Mouse (Mus musculus) ovary, adult 18-20 months (tissue): ENCODE data around the gene Gadd45gip1.

ENCODE experiments used
- DNase-seq: peaks from one replicate; pipeline ENCODE4 v3.0.0; 2022; ENCODE audit warnings: low spot score, mixed read lengths

The Gadd45gip1 gene

DNA sequence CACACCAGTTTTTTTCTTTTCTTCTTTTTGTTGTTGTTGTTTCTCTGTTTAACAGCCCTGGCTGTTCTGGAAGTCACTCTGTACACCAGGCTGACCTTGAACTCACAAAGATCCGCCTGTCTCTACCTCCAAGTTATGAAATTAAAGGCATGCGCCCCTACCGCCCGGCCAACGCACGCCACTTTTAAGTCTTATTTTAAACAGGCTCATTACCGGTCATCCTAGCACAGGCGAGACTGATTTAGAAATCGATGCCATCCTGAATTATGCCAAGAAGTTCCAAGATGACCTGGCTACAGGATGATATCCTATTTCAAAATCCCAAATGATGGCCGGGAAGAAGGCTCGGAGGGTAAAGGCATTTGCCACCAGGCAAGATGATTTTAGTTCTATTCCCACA, at the start of gene Gadd45gip1:
Gene Gadd45gip1, plus strand, starts transcription at position 33 of the 400 bp plus-strand sequence.
- DNase-seq, result no peak

DNA sequence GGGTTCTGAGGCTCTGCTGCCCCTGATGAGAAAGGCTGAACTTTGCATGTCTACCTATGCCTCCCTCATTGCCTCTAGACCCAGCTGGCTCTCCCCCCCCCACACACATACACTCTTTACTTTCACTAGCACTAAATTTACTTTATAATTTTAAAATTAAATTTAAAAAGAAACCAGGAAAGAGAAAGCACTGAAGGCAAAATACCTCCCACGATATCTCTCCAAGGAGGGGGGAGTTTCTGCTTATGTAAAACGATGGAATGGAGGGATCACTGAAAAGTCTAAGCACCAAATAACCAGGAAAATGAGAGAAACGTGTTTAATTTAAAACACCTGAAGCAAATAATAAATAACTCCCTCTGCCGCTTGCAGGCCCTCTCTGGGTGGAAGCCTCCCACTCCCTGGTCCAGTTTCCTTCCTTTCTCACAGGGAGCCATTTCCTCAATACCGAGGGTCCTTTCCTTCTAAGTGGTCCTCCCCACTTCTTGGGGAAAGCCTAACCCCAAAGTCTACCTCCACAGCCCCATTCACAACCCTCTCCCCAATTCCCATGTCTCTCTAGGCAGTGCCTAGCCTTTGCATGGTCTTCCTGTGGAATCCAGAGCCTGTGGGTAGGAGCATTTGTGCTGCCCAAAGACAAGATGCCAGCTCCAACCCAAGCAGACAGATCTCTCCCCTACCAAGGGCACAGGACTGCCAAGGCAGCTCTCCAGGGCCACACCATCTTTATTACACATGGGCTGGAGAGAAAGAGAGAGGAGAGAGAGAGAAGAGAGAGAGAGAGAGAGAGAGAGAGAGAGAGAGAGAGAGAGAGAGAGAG, 49.4 kb upstream of the Gadd45gip1 start:
- DNase-seq, result no peak

DNA sequence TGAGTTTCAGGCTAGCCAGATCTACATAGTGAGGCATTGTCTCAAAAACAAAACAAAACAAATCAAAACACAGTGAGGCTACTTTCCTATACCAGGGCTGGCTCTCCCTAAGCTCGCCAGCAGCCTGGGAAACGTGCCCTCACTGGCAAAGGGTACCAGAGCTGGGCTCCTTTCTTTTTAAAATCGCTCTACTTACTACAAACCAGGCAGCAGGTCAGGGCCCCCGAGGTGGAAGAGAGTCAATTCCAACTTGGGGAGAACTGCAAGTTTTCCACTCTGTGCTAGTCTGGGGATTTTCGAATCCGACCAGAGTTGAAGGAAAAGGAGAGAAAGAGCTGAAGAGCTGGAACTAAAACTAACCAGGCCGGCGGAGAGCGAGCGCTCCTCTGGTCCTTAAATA, 48.6 kb upstream of the Gadd45gip1 start:
- no peak for DNase-seq

GRCm38 (mm10) chr8:84783198-84783918, 48.0 kb upstream of the Gadd45gip1 start:
- DNase-seq, result no peak

DNA sequence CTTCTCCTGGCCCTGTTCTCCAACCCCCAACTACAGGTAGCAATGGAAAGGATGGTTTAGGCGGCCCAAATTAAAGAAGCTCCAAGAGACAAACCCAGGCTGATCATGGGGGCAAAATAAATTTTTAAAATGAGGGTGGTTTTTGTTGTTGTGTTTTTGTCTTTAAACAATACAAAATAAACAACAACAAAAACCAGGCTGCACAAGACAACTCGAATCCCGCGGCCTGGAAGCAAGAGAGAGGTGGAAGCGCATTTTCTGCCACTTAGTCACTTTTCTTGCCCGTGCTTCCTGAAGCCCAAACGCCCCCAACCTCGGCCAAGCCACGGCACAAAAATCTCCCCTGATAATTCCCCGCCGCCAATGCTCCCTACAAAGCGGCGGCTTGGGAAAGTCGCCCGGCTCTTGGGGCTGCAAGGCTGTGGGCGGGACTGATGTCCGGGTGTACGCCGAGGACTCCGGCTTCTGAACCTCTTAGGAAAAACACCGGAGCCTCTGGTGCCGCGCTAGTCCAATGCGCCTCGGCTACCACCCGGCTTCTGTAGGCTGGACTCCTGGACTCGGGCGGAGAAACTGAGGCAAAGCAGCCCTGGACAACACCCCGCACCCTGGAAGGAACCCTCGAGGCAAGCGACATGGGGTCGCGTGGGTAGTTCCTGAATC, 47.3 kb upstream of the Gadd45gip1 start:
- no peak for DNase-seq

DNA sequence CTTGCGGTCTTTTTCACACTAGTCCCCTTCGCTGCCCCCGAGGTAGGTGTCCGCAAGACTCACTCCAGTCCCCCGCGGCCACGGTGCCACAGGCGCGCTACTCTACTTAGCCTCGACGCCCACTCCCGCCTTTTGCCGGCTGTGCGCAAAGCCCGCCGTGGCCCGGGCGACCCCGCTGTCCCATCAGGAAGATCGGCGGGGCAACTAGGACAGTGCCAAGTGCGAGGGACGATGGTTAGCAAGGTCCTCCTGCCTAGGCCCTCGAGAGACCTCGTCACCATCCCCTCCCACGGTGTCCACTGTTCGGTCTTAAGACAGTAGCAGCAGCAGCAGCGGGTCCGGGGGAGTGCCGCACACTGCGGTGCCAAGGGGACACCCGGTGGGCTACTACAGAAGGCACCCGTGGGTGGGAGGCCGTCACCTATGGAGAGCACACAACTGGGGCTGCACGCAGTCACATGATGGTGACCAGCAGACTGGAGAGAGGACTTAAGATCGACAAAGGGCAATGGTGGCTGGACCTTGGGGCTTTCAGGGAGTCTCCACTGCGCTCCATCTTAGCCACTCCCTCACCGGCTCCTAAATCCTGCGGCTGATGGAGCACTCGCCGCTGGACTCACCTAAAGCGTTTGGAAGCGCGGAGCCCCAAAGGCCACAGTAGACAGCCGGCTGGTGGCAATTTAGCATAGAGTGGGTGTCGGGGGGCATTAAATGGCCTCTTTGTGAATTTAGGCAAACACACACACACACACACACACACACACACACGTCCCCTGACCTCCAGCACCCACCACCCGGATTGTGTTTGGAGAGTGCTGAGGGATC, 46.4 kb upstream of the Gadd45gip1 start:
- no peak for DNase-seq

DNA sequence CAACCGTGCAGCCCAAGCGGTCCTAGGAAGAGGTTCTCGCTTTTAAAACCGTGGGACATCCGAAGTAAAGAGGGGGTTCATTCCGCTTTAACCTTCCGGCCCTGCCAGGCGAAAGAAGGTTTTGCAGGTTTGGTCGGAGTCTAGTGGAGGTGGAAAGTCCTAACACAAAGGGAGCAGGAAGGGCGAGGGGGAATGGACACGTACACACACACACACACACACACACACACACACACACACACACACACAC, 45.9 kb upstream of the Gadd45gip1 start:
- no peak for DNase-seq

DNA sequence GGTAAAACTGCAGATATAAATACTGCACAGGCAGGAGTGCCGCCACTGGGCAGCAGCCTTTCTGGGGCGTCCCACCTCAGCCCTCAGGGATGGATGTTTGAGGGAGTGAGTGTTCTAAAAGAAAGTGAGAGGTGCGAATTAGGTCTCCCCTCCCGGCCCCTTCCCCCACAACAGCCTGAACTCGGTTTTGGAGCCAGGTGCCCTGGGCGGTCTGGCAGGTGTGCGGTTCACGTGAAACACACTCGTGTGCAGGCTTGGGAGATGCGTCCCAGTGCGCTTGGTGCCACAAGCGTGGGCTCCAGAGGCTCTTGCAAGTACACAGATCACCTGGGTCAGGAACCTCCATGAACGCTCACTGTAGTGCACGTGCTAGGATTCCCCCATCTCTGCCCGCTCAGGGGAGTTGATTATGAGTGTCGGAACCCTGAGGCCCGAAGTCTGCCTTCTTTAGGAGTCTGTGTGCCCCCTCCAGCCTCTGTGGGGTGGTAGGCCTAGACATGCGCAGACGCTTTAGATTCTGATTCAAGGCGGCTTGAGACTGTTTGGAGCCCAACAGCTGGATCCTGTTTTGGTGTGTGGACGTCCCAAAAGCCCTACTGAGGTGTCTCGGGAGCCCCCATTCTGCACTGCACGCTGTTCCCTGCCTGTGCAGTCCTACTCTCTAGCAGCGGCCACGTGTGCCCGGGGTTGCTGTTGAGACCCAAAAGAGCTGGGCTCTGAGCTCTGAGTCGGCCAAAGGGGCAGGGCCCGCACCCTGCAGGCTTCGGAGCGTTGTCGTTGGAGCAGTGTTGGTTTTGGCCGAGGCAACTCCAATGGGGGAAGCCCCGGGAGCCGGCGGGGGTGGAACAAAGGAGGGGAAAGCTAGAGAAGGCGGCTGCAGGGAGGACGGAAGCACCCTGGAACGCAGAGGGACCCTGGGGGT, 45.3 kb upstream of the Gadd45gip1 start:
- DNase-seq, result peak; percentile 38

GRCm38 (mm10) chr8:84786801-84787467, 44.4 kb upstream of the Gadd45gip1 start:
- no peak for DNase-seq

- no peak for DNase-seq
These were observed 43.6 kb upstream of the Gadd45gip1 start for GRCm38 (mm10) chr8:84787523-84788302.

DNA sequence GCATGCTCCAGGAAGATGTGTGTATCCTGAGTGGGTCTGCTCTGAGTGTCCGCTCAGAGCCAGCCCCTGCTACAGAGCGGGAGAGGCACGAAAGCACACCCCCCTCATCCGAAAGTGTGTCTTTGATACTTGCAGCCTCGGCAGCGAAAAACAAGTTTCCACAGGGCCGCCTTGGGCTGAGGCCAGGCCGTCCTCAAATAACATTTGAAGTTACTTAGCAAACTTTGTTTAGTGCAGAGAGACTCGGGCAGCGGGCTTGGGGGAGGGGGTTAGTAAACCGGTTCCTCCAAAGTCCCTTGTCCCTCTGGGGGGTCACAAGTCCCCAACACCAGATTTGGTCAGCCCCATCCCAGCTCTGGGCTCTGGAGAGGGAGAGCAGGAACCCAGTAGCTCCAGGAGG, 42.4 kb upstream of the Gadd45gip1 start:
- DNase-seq, result peak; percentile 51

DNA sequence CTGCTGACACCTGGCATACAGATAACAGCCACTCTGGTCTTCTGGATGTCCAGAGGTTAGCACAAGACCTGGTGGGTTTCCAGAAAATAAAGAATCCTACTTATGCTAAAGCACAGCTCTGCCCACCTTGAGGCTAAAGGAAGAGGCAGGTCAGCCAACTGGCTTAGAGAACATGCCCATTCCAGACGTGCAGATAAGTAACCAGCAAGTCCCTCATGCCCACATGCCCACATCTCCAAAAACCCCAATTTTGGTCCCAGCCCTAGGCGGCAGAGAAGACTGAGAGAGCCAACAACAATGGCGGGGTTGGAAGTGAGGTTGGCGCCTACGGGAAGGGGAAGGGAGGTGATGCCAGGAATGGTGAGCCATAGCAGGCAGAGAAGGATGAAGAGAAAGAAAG, 42.0 kb upstream of the Gadd45gip1 start:
- no peak for DNase-seq

DNA sequence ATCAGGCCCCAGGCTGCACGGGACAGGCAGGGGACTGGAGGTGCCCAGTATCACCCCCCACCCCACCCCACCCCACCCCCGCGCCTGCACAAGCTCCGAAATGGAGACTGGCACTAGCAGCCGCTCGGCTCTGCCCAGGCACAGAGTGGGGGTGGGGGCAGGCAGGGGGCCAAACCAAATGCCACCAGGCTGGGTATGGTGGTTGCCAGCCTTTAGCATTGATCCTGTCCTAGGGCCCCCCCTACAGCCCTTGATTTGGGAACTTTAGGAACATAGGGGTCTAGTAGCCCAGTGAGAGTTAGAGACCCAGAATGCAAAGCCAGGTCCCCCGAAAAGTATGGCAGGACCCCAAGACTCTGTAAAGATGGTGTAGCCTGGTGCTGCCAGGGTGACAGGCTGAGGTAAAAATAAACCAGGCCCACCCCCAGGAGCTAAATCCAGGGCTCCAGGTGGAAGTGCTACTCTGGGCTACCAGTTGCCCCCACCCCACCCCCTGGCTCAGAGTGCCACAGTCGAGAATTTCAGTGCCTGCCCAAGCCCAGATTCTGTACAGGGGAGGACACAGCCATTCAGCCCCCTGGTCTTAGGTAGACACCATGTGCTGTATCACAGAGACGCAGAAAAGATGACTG, 41.4 kb upstream of the Gadd45gip1 start:
- no peak for DNase-seq

- DNase-seq, result no peak
These were observed 40.8 kb upstream of the Gadd45gip1 start for GRCm38 (mm10) chr8:84790537-84790936.

- no peak for DNase-seq
These were observed 38.8 kb upstream of the Gadd45gip1 start for GRCm38 (mm10) chr8:84792429-84792947.

DNA sequence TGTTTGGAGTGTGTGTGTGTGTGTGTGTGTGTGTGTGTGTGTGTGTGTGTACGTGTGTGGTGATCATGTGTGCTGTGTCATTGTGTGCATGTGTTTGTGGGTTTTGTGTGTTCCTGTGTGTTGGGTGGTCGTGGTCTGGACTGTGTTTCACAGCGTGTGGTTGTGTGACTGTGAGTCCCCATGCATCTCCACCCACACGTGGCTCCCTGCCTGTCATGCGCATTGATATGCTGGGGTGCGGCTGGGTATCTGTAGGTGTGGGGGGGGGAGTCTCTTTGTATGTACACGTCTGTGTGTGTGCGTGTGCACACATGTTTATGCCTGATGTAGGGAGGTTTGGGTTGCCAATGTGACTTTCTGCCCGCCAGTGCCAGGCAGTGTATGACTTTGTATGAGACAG, 38.2 kb upstream of the Gadd45gip1 start:
- no peak for DNase-seq

DNA sequence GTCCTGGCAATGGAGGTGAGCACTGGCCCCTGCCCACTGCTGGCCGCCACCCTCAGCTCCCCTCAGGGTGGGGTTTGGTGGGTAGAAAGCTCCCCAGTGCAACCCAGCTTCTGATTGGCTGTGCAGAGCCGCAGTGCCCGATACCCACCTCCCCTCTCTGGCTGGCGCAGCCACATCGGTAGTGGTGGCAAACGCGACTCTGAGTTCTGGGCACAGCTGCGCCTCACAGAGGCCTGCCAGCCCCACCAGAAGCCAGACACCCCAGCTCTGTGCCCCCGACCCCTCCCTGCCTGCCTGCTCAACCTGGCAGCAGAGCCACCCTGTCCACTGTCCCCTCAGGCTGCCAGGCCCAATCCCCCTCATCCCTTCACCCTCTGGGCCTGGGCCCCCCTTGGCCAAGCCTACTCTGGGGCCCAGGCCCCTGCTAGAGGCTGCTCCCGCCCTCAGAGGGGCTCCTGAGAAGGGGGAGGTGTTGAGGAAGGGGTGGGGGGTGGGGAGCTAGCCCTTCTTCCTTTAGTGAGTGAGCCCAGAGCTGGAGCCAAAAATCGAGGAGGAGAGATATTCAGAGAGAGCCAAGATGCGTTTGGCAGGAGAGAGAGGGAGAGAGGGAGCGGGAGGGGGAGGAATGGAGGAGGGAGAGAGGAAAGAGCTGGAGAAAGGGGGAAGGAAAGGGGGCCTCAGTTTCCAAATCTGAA, 37.4 kb upstream of the Gadd45gip1 start:
- no peak for DNase-seq

- no peak for DNase-seq
These were observed 36.8 kb upstream of the Gadd45gip1 start for GRCm38 (mm10) chr8:84794486-84794885.
